Mouse (Mus musculus): ENCODE results near the gene Pde4c.

The Pde4c gene

DNA sequence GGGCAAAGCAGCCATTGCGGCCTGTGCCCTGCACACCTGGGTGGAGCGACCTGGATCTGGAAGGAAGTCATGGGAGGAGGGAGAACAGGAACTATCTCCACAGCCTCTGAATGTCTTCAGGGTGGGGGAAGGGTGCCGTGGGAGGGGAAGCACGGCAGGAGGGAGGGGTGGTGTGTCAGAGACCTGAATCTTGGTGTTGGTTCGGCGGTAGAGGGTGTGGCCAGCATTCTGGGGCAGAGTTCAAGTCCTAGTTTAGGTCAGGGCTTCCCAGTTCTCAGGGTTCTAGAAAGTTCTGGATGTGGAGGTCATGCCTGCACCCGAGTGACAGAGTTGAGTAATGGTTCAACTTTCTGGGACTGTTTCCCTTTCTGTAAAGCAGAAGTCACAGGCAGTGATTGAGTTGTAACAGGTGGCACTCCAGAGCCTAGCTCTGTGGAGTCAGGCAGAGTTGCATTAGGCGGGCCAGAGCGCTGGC lies 3.7 kb upstream of the Pde4c start:
- CTCF ChIA-PET = interaction anchor here (1.0 kb wide), 1 partner anchor 34 kb away, joined by 5 read pairs; no protein-coding TSS in a partner anchor

- CTCF ChIA-PET = interaction anchor here (1.0 to 1.9 kb wide), 2 partner anchors 12 to 33 kb away, joined by 5 to 7 read pairs; no protein-coding TSS in a partner anchor
Measured at GRCm38 (mm10) chr8:70720739-70721138, 2.8 kb upstream of the Pde4c start.

- CTCF ChIA-PET = interaction anchor here (0.6 to 1.9 kb wide), 3 partner anchors 11 to 100 kb away, joined by 4 to 7 read pairs (median 4); no protein-coding TSS in a partner anchor
Measured at GRCm38 (mm10) chr8:70721601-70722000, 1.9 kb upstream of the Pde4c start.

DNA sequence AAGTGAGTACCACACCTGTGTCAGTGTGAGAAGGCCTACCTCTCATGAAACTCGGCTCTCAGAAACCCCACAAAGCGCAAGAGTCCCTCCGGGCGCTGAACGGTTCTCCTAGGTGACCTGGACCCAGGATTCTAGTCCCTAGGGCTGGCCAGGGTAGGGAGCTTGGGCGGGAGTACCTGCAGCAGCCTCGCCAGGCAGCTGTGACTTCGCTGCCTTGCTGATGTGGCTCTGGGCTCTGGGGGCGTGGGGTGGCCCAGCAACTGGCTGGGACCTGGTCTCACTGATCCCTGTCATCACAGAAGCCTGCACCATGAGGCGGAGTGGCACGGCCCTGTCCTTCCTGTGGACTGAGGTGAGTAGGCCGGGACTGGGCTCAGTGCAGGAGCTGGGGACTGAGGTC lies 696 bp downstream of the Pde4c start:
- CTCF ChIA-PET = no interaction called here

GRCm38 (mm10) chr8:70725792-70726447 lies 2.4 kb downstream of the Pde4c start:
- CTCF ChIA-PET = no interaction called here

GRCm38 (mm10) chr8:70726721-70727120 lies 3.2 kb downstream of the Pde4c start:
- CTCF ChIA-PET = interaction anchor here (0.6 kb wide), 3 partner anchors 11 to 177 kb away, joined by 3 to 4 read pairs (median 4); no protein-coding TSS in a partner anchor

GRCm38 (mm10) chr8:70729808-70730475 lies 6.4 kb downstream of the Pde4c start:
- CTCF ChIA-PET = interaction anchor here (0.8 to 1.1 kb wide), 3 partner anchors 14 to 37 kb away, joined by 3 read pairs; no protein-coding TSS in a partner anchor

DNA sequence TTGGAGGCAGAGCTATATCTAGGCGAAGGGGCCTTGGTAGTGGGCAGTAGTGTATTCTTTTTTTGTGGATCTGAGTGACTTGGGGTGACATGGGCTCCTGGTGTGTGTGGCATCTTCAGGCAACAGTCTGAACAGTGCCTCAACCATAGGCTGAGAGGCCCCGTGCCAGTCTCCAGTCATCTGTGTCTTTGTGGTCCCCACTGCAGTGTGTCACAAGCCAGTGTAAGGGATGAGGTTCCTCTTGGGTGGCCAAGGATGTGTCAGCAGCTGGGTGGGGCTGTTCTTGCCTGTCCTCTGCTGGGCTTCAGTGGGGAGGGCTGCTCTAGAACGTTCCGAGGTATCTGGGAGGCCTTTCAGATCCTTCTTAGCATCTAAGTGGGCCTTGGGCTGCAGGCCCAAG lies 7.4 kb downstream of the Pde4c start:
- CTCF ChIA-PET = interaction anchor here (0.7 to 1.0 kb wide), 2 partner anchors 13 to 114 kb away, joined by 3 to 17 read pairs; no protein-coding TSS in a partner anchor

- CTCF ChIA-PET = no interaction called here
Measured at GRCm38 (mm10) chr8:70737705-70738104, 14.2 kb downstream of the Pde4c start.

GRCm38 (mm10) chr8:70738211-70738610 lies 14.7 kb downstream of the Pde4c start:
- CTCF ChIA-PET = no interaction called here

DNA sequence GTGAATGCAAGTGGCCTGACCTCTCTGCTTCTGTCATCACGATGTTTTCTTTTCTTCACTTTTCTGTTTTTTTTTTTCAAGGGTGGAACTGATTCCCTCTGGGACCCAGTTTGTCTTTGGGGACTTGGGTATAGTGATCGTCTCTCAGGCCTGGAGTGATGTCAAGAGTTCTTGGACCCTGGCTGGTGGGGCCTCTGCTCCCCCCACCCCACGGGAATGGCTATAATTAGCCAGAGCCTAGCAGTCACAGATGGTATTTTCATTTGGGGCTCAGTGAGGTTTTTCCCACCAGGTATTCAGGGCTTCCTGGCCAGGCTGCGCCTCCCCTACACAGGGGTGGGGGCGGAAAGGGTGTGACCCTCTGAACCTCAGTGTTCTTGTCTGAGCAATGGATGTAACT lies 18.1 kb downstream of the Pde4c start:
- CTCF ChIA-PET = no interaction called here

- CTCF ChIA-PET = interaction anchor here (1.9 kb wide), 1 partner anchor 10 kb away, joined by 4 read pairs; no protein-coding TSS in a partner anchor
Measured at GRCm38 (mm10) chr8:70742176-70742575, 18.7 kb downstream of the Pde4c start.

DNA sequence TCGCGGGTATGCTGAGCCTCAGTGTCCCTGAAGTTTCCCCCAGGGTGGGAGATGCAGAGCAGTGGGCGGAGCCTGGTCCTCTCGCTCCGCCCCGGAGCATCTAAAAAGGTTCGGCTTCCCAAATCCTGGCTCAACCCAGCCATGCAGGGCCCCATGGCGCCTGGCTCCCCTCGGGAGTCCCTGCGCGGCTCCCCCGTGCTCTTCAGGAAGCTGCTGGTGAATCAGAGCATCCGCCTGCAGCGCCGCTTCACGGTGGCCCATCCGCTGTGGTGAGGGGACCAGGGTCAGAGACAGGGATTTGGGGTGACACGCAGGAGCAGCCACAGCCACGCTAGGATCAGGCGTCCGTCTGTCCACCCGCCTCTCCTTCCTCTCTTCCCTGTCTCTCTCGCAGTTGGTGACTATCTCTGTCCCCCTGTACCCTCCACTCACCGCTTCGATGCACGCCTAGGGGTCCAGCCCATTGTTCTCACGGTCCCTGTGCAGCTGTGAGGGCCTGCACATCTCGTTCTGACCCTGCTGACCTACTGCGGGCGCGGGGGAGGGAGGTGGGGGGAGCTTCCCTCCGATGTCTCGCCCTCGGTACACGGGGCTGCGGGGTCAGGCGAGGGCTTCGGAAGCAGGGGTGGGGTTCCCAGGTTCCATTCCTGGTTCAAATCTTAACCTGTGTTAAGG lies 19.6 kb downstream of the Pde4c start:
- CTCF ChIA-PET = interaction anchor here (1.9 kb wide), 1 partner anchor 11 kb away, joined by 4 read pairs; no protein-coding TSS in a partner anchor

- CTCF ChIA-PET = interaction anchor here (0.6 to 1.9 kb wide), 3 partner anchors 12 to 79 kb away, joined by 3 to 5 read pairs (median 4); no protein-coding TSS in a partner anchor
Measured at GRCm38 (mm10) chr8:70743656-70744590, 20.4 kb downstream of the Pde4c start.

- CTCF ChIA-PET = interaction anchor here (0.6 to 1.1 kb wide), 2 partner anchors 14 to 561 kb away, joined by 3 to 9 read pairs; no protein-coding TSS in a partner anchor
Measured at GRCm38 (mm10) chr8:70744806-70745205, 21.3 kb downstream of the Pde4c start.

- CTCF ChIA-PET = interaction anchor here (0.6 kb wide), 1 partner anchor 44 kb away, joined by 5 read pairs; no protein-coding TSS in a partner anchor
Measured at GRCm38 (mm10) chr8:70745691-70746220, 22.2 kb downstream of the Pde4c start.

GRCm38 (mm10) chr8:70746676-70747075 lies 23.2 kb downstream of the Pde4c start:
- CTCF ChIA-PET = no interaction called here

GRCm38 (mm10) chr8:70747211-70747890 lies 23.8 kb downstream of the Pde4c start:
- CTCF ChIA-PET = no interaction called here

DNA sequence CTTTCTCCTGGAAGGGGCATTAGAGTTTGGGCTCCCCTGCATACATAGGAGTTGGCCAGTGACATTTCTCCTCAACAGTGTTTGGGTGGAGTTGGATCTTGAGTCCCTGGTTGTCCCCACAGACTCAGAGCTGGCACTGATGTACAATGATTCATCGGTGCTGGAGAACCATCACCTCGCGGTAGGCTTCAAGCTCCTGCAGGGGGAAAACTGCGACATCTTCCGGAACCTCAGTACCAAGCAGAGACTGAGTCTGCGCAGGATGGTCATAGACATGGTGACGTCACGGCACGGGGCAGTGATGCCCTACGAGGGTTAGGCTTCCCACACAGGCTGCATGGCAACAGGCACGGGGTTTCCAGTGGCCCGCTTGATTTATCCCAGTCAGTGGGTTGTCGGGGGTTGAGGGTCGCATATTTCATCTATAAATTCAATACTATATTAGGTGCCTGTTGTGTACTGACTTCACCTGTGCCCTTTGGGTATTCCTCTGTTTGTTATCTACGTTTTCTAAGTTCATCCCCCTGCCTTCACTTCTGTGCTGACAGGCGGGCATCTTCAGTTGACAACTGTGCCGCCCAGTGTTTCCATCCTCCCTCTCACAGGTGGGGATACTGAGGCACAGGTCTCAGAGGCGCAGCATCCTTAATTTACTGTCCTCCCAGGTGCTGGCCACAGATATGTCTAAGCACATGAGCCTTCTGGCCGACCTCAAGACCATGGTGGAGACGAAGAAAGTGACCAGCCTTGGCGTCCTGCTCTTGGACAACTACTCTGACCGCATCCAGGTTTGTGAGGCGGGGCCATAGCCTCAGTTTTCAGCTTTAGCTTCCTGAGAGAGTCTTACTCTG lies 25.0 kb downstream of the Pde4c start:
- CTCF ChIA-PET = interaction anchor here (0.5 kb wide), 1 partner anchor 575 kb away, joined by 7 read pairs; no protein-coding TSS in a partner anchor

Data from spleen, embryonic (tissue).